Comparison of ENCODE assay signal across 22 mouse cellular contexts in genomic region chr9:16402815-16403214, GRCm38 (mm10).
"Had no signal": no experiment of that assay in that cellular context is flagged by ENCODE, and none has a peak within 500 bp of the region (broad histone marks: within the 10 kb centered on the region; RNA-seq: fewer than 3 reads in every experiment).

No protein-coding gene starts in this region.

- ATAC-seq: liver, postnatal 0 days; lung, postnatal 0 days; midbrain, embryonic 16.5 days had no signal

- H3K4me3 ChIP-seq: liver, embryonic 15.5 days; lung, embryonic 15.5 days; midbrain, embryonic 10.5 days; midbrain, embryonic 12.5 days; myocyte; neural tube, embryonic 13.5 days; neural tube, embryonic 15.5 days had no signal

- H3K4me2 ChIP-seq: liver, embryonic 15.5 days; lung, embryonic 15.5 days; midbrain, embryonic 12.5 days; neural tube, embryonic 13.5 days; neural tube, embryonic 15.5 days had no signal

- H3K9ac ChIP-seq: liver, embryonic 15.5 days; liver, postnatal 0 days; lung, embryonic 15.5 days; midbrain, embryonic 12.5 days; neural tube, embryonic 13.5 days; neural tube, embryonic 15.5 days had no signal

- DNase-seq: liver, postnatal 0 days; lung, adult 2 months; lung, postnatal 14 days; lung, postnatal 36 days; midbrain, embryonic 14.5 days; right cerebral cortex, adult 18-20 months; right cerebral cortex, postnatal 25 days; right cerebral cortex, postnatal 4 days; spleen, adult 18-20 months; thymus, adult 18-20 months; thymus, postnatal 14 days; thymus, postnatal 36 days had no signal

- H3K27me3 ChIP-seq: liver, embryonic 15.5 days; lung, embryonic 15.5 days; midbrain, embryonic 12.5 days; neural tube, embryonic 13.5 days; neural tube, embryonic 15.5 days had no signal

- H3K36me3 ChIP-seq: liver, embryonic 15.5 days; lung, embryonic 15.5 days; midbrain, embryonic 10.5 days; midbrain, embryonic 12.5 days; neural tube, embryonic 13.5 days; neural tube, embryonic 15.5 days had no signal

- H3K9me3 ChIP-seq: liver, embryonic 15.5 days; lung, embryonic 15.5 days; midbrain, embryonic 10.5 days; midbrain, embryonic 12.5 days; neural tube, embryonic 13.5 days; neural tube, embryonic 15.5 days had no signal

- H3K4me1 ChIP-seq: liver, embryonic 15.5 days; lung, embryonic 15.5 days had no signal

- H3K27ac ChIP-seq: liver, embryonic 15.5 days; lung, embryonic 15.5 days; macrophage; midbrain, embryonic 10.5 days; midbrain, embryonic 12.5 days; neural tube, embryonic 13.5 days; neural tube, embryonic 15.5 days had no signal
